Mouse (Mus musculus) cerebellum, adult 2 months (tissue): ENCODE data around the gene Trim17. TPM values are rescaled to one million over a fixed set of nuclear protein-coding genes. Genes with fewer than 3 reads are reported as not detected.

Experiments
- DNase-seq, 2 experiments: peaks; one replicate each; pipeline ENCODE4 v3.0.0; 2021
- H3K27ac ChIP-seq: fragments of 200-500 bp; 2 replicates; pipeline ENCODE4 v1.5.1; 2012; ENCODE audit warnings: low read length, control low read depth, inconsistent platforms; ENCODE audit not compliant: insufficient read depth
- H3K27me3 ChIP-seq: fragments of 200-500 bp; 2 replicates; pipeline ENCODE4 v1.6.1; 2012; ENCODE audit warnings: inconsistent platforms, mild to moderate bottlenecking, low read length, moderate library complexity; ENCODE audit not compliant: control insufficient read depth, insufficient read depth
- H3K4me1 ChIP-seq: fragments of 200-500 bp; 2 replicates; pipeline ENCODE4 v1.6.1; 2011; ENCODE audit warnings: low read length; ENCODE audit not compliant: control insufficient read depth, insufficient read depth
- H3K4me3 ChIP-seq: fragments of 200-500 bp; replicated peaks from 2 replicates; pipeline ENCODE3; 2011; ENCODE audit warnings: mild to moderate bottlenecking, low read depth, low read length, control low read depth; ENCODE audit not compliant: insufficient read depth
- CTCF ChIP-seq: fragments of 200-500 bp; IDR thresholded peaks from 2 replicates; pipeline ENCODE4 v1.5.1; 2011; ENCODE audit warnings: low read depth, mild to moderate bottlenecking, control low read depth, low read length, moderate library complexity, borderline replicate concordance; ENCODE audit not compliant: insufficient read depth
- POLR2A ChIP-seq: fragments of 200-500 bp; IDR thresholded peaks from 2 replicates; pipeline ENCODE4 v1.6.1; 2011; ENCODE audit warnings: low read length, control low read depth, borderline replicate concordance; ENCODE audit not compliant: insufficient read depth
- WGBS: fragments of 180-500 bp; shearing (Covaris S2); methylation state at CpG from one replicate; pipeline ENCODE4 v1.1.7; 2018; 5-methylcytosine and 5-hydroxymethylcytosine counted together
- polyA plus RNA-seq: library from polyadenylated mRNA; depleted of rRNA; stranded (reverse); fragments of >200 nt; gene quantifications from 2 replicates; pipeline ENCODE4 v1.2.3, GENCODE M21; 2012

Gene Trim17
- polyA plus RNA-seq, 1 experiment: 3.5 TPM

DNA sequence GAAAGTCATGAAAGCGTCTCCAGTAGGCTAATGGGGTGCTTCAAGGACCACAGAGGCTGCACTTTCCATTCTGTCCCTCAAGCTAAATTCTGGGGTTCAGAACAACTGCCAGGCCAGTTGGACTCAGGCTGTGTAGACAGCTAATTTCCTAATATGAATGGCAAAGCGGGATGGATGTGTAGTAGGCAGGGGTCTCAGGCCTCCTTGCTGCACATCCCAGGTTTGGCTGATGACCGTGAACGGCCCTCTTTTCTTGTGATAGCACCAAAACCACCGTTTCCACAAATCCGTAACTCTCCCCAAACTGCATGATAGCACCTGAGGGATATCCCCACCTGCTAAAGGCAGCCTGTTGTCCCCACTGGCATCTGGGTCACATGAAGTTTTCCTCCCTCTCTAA, 4.1 kb downstream of the Trim17 start:
- WGBS: 76% methylated on average over 6 of the region's 6 CpGs
- TF ChIP-seq CTCF (no peak), POLR2A (no peak)
- DNase-seq: no peak
- Histone ChIP-seq H3K4me3 (peak overlapping the region; percentile 92), H3K4me1 (peaks cover 9% of the 10 kb centered on the region; the same call in 1 of the 2 replicates), H3K27me3 (no peaks in the 10 kb centered on the region), H3K27ac (no peak overlapping the region)

- DNase-seq: no peak
- no peak for TF ChIP-seq POLR2A
- no peak for TF ChIP-seq CTCF
- WGBS: 35% methylated on average over 15 of the region's 15 CpGs
- peak overlapping the region; percentile 71; the same call in 1 of the 2 replicates for H3K27ac ChIP-seq
- peak overlapping the region; percentile 93 for H3K4me3 ChIP-seq
- H3K4me1 ChIP-seq: peaks cover 9% of the 10 kb centered on the region; the same call in 1 of the 2 replicates
- no peaks in the 10 kb centered on the region for H3K27me3 ChIP-seq
These were observed 4.8 kb downstream of the Trim17 start for GRCm38 (mm10) chr11:58959186-58959825.

GRCm38 (mm10) chr11:58959921-58960465, 5.5 kb downstream of the Trim17 start:
- DNase-seq: peak; percentile 89 to 97
- H3K27me3 ChIP-seq: no peaks in the 10 kb centered on the region
- peaks cover 9% of the 10 kb centered on the region; the same call in 1 of the 2 replicates for H3K4me1 ChIP-seq
- peak overlapping the region; percentile 81 for H3K27ac ChIP-seq
- 1% methylated on average over 40 of the region's 40 CpGs for WGBS
- H3K4me3 ChIP-seq: peak overlapping the region; percentile 93
- TF ChIP-seq POLR2A (peak; percentile 65; the same call in 1 of the 2 replicates), CTCF (peak; percentile 38; the same call in 1 of the 2 replicates)

DNA sequence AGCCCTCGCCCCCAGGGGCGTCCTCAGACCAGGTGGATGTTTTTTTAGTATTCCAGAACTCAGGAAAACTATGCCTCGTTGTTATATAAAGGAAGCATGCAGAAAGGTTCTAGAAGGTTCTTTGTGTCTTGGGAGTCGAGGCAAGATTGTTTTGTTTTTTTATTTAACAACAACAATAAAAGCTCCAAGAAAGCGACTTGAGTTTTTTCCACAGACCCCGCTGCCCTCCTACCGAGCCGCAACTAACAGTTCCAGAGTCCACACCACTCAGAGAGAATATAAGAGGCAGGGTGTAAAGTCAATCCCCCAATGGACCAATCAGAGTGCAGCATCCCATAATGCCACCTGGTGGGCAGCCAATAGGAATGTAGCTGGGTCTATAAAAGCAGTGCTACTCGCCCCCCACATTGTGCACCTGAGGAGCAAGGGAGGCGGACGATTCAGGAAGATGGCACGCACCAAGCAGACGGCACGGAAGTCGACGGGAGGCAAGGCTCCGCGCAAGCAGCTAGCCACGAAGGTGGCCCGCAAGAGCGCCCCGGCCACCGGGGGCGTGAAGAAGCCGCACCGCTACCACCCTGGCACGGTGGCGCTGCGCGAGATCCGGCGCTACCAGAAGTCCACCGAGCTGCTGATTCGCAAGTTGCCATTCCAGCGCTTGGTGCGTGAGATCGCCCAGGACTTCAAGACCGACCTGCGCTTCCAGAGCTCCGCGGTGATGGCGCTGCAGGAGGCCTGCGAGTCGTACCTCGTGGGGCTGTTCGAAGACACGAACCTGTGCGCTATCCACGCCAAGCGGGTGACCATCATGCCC, 7.1 kb downstream of the Trim17 start:
- TF ChIP-seq POLR2A (no peak), CTCF (no peak)
- no peak for DNase-seq
- Histone ChIP-seq H3K27me3 (no peaks in the 10 kb centered on the region), H3K4me3 (no peak overlapping the region), H3K4me1 (peaks cover 9% of the 10 kb centered on the region; the same call in 1 of the 2 replicates), H3K27ac (no peak overlapping the region)
- 62% methylated on average over 50 of the region's 50 CpGs for WGBS

DNA sequence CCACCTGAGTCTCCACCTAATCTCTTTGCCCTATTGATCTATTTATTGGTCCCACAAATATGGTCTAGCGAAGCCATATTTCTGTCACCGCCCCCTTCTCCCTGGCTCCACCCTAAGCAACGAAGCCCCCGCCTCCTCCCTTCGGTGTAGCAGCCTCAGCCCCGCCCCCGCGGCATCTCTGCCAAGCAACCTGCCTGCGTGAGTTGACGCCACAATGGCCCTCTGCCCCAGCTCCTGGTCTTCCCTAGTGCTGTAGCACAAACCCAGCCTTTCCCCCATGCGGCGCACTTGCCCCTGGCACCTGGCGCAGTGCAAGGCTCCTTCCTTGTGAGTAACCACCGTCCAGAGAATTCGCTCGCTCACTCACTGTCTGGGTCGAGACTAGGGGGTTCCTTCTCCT, 9.1 kb downstream of the Trim17 start:
- WGBS: 28% methylated on average over 17 of the region's 17 CpGs
- Histone ChIP-seq H3K27me3 (no peaks in the 10 kb centered on the region), H3K4me3 (no peak overlapping the region), H3K4me1 (no peaks in the 10 kb centered on the region; the same call in 1 of the 2 replicates), H3K27ac (no peak overlapping the region)
- peak in 1 of 2 experiments; percentile 48 for DNase-seq
- TF ChIP-seq CTCF (no peak), POLR2A (no peak)

DNA sequence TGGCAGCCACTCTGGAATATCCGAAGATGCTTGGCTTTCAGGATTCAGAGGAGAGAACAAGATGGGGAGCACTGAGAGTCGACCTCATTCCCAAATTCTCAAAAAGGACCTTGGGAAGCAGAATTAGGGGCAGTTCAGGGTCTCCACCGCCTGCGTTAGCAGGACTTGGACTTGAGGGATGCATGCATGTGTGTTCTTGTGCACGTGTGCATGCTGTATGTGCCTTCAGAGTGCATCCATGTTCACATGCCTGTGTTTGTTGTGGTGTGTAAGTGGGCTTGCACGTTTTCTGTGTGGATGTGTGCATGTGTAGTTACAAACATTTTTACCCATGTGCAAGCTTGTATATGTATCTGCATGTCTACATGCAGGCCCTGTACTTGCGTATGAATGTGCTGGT, 9.7 kb downstream of the Trim17 start:
- no peaks in the 10 kb centered on the region for H3K27me3 ChIP-seq
- WGBS: 84% methylated on average over 7 of the region's 7 CpGs
- DNase-seq: no peak

DNA sequence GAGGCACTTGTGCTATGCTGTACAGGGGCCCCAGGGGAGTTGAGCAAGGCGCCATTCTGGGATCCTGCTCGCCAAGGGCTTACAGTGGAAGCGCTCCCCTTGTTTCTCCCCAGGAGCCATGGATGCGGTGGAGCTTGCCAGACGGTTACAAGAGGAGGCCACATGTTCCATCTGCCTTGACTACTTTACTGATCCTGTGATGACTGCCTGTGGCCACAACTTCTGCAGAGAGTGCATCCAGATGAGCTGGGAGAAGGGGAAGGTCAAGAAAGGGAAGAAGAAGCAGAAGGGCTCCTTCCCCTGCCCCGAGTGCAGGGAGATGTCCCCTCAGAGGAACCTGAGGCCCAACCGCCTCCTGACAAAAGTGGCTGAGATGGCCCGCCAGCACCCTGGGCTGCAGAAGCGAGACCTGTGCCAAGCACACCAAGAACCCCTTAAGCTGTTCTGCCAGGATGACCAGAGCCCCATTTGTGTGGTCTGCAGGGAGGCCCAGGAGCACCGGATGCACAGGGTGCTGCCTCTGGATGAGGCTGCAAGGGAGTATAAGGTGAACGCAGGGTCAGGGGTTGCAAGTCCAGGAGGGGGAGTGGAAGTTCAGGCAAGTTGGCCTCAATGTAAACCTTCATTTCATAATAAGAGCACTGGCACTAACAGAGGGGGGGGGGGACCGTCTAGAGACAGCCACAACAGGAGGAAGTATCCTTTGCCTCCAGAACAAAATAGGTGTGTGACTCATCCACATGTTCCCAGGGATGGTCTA, 10.7 kb downstream of the Trim17 start:
- H3K4me1 ChIP-seq: no peaks in the 10 kb centered on the region
- H3K4me3 ChIP-seq: no peak overlapping the region
- H3K27me3 ChIP-seq: no peaks in the 10 kb centered on the region
- 25% methylated on average over 12 of the region's 12 CpGs for WGBS
- TF ChIP-seq POLR2A (no peak), CTCF (no peak)
- no peak for DNase-seq
- H3K27ac ChIP-seq: no peak overlapping the region

More for the DNA sequence above, 9.7 kb downstream of the Trim17 start:
- TF ChIP-seq POLR2A (no peak), CTCF (no peak)
- Histone ChIP-seq H3K4me1 (no peaks in the 10 kb centered on the region; the same call in 1 of the 2 replicates), H3K27ac (no peak overlapping the region), H3K4me3 (no peak overlapping the region)
